25 mouse cellular contexts compared by ENCODE assay signal in genomic region chr16:90395996-90396556, GRCm38 (mm10). TPM values are rescaled to one million over a fixed set of nuclear protein-coding genes. Genes with fewer than 3 reads are reported as not detected.
A peak's percentile ranks its signal among the peaks of the same experiment; 100 is the strongest.
DNase-seq lines count a peak whose midpoint lies in the region; ATAC-seq and TF ChIP-seq lines count a peak whose summit lies in the region.
"Had no signal": no experiment of that assay in that cellular context is flagged by ENCODE, and none has a peak within 500 bp of the region (broad histone marks: within the 10 kb centered on the region; RNA-seq: fewer than 3 reads in every experiment).

No protein-coding gene starts in this region.

- TF ChIP-seq EP300 in lung, postnatal 0 days (IDR thresholded peaks at IDR 0.05) = no peak

- H3K36me3 ChIP-seq in kidney, embryonic 15.5 days = peaks cover 22% of the 10 kb centered on the region
- no peaks in the 10 kb centered on the region for H3K36me3 ChIP-seq in lung, postnatal 0 days (ENCODE audit: insufficient read depth, low read length)

- peak overlapping the region; percentile 9; the same call in 1 of the 2 replicates for H3K27ac ChIP-seq in kidney, embryonic 15.5 days
- no peak overlapping the region for H3K27ac ChIP-seq in lung, postnatal 0 days (ENCODE audit: low read length)
- H3K27ac ChIP-seq: embryonic facial prominence, embryonic 12.5 days; forebrain, embryonic 13.5 days; hindbrain, embryonic 12.5 days; neural tube, embryonic 12.5 days had no signal

- ATAC-seq in kidney, embryonic 15.5 days (replicated peaks; ENCODE audit: low FRiP score) = no peak
- ATAC-seq in lung, postnatal 0 days = 0 out of 2 replicates have a peak, but pooled peaks have one; percentile 11
- ATAC-seq in megakaryocyte, adult 5-6 weeks (ENCODE audit: poor library complexity, severe bottlenecking) = peak; percentile 53
- ATAC-seq: CD4-positive, CD25-positive, alpha-beta regulatory T cell, adult 4 months; forebrain, embryonic 13.5 days; inflammation-experienced regulatory T-cells, adult 6 months had no signal

- TF ChIP-seq CTCF in lung, postnatal 0 days (IDR thresholded peaks at IDR 0.05) = no peak

- H3K9ac ChIP-seq in kidney, embryonic 15.5 days = no peak overlapping the region
- H3K9ac ChIP-seq in lung, postnatal 0 days (replicated peaks; ENCODE audit: low read depth) = no peak overlapping the region
- H3K9ac ChIP-seq: embryonic facial prominence, embryonic 12.5 days; forebrain, embryonic 13.5 days; hindbrain, embryonic 12.5 days; neural tube, embryonic 12.5 days had no signal

- 45% methylated on average over 11 of the region's 11 CpGs for WGBS in kidney, embryonic 15.5 days
- WGBS in lung, postnatal 0 days = 48% methylated on average over 11 of the region's 11 CpGs

- H3K4me1 ChIP-seq in kidney, embryonic 15.5 days = peaks cover 45% of the 10 kb centered on the region
- no peaks in the 10 kb centered on the region for H3K4me1 ChIP-seq in lung, postnatal 0 days (ENCODE audit: insufficient read depth, low read depth, low read length)

- DNase-seq in heart, adult 11 months = peak; percentile 81
- DNase-seq in heart, postnatal 10 days = no peak
- DNase-seq in kidney, postnatal 14 days = no peak
- no peak for DNase-seq in lung, postnatal 0 days (ENCODE audit: low spot score)
- DNase-seq in lung, postnatal 4 days = no peak
- DNase-seq in B cell, adult 2 months = no peak
- DNase-seq: adrenal gland, postnatal 25 days; cerebellum, postnatal 10 days; gastrocnemius, postnatal 36 days; layer of hippocampus, adult 9-11 months; left cerebral cortex, postnatal 4 days; lung, adult 18-20 months; lung, postnatal 14 days; midbrain, embryonic 14.5 days; thymus, postnatal 25 days had no signal

- intact Hi-C loops in heart, postnatal 10 days (cut with DNase I) = no loop called here

- H3K27me3 ChIP-seq in kidney, embryonic 15.5 days = no peaks in the 10 kb centered on the region
- no peaks in the 10 kb centered on the region for H3K27me3 ChIP-seq in lung, postnatal 0 days (replicated peaks; ENCODE audit: insufficient read depth, low read length)
- H3K27me3 ChIP-seq: embryonic facial prominence, embryonic 12.5 days; forebrain, embryonic 13.5 days; hindbrain, embryonic 12.5 days; neural tube, embryonic 12.5 days had no signal

- no peaks in the 10 kb centered on the region; the same call in 1 of the 2 replicates for H3K9me3 ChIP-seq in kidney, embryonic 15.5 days (replicated peaks)
- H3K9me3 ChIP-seq in lung, postnatal 0 days (ENCODE audit: low read length) = no peaks in the 10 kb centered on the region
- H3K9me3 ChIP-seq: embryonic facial prominence, embryonic 12.5 days; forebrain, embryonic 13.5 days; hindbrain, embryonic 12.5 days had no signal

- H3K4me3 ChIP-seq in kidney, embryonic 15.5 days (replicated peaks) = no peak overlapping the region
- no peak overlapping the region for H3K4me3 ChIP-seq in lung, postnatal 0 days (ENCODE audit: low read depth, low read length)
- H3K4me3 ChIP-seq: embryonic facial prominence, embryonic 12.5 days; forebrain, embryonic 13.5 days; hindbrain, embryonic 12.5 days; neural tube, embryonic 12.5 days had no signal

- no peak overlapping the region for H3K4me2 ChIP-seq in kidney, embryonic 15.5 days
- no peak overlapping the region for H3K4me2 ChIP-seq in lung, postnatal 0 days (replicated peaks; ENCODE audit: low read depth, low read length)
- H3K4me2 ChIP-seq: embryonic facial prominence, embryonic 12.5 days; forebrain, embryonic 13.5 days; hindbrain, embryonic 12.5 days; liver, embryonic 11.5 days; neural tube, embryonic 12.5 days had no signal

RNA-seq across cellular contexts. Expression of gene Hunk, which starts 10.3 kb away (rescaled TPM):
- 1 to 10 TPM; 3.0 to 4.1 TPM for total RNA-seq in heart, postnatal 10 days (2021)
- 11.8 and 13.5 TPM in 2 replicates for polyA plus RNA-seq in kidney, embryonic 15.5 days (2015; fragmentation: Nextera tagmentation; extraction: Ambion mirVana)
- polyA plus RNA-seq in lung, postnatal 0 days (2015; fragmentation: Nextera tagmentation; extraction: Ambion mirVana) = 6.4 and 7.4 TPM in 2 replicates
- not detected in 2 replicates for total RNA-seq in megakaryocyte, adult 5-6 weeks (2015)
- total RNA-seq in megakaryocyte, adult 5-6 weeks (2017) = 0.04 TPM in 1 of 2 replicates, not detected in the other
- total RNA-seq: megakaryocyte-erythroid progenitor cell, adult 5-6 weeks had no signal
- polyA plus RNA-seq: CD4-positive, CD25-positive, alpha-beta regulatory T cell, adult 4 months had no signal
